Mouse (Mus musculus) bone marrow, adult 2 months (tissue): ENCODE measurements around the gene Chil5. TPM values are rescaled to one million over a fixed set of nuclear protein-coding genes. Genes with fewer than 3 reads are reported as not detected.

ENCODE experiments used
- H3K27ac ChIP-seq: fragments of 200-500 bp; 2 replicates; pipeline ENCODE4 v1.5.1; 2012; ENCODE audit warnings: low read depth, mild to moderate bottlenecking, control low read depth, inconsistent platforms, low read length; ENCODE audit not compliant: control insufficient read depth, poor library complexity, insufficient read depth
- H3K4me1 ChIP-seq: fragments of 200-500 bp; 2 replicates; pipeline ENCODE4 v1.6.1; 2011; ENCODE audit warnings: low read length; ENCODE audit not compliant: control insufficient read depth, insufficient read depth
- H3K4me3 ChIP-seq: fragments of 200-500 bp; replicated peaks from 2 replicates; pipeline ENCODE3; 2011; ENCODE audit warnings: mild to moderate bottlenecking, low read depth, low read length, control low read depth; ENCODE audit not compliant: control insufficient read depth
- CTCF ChIP-seq: fragments of 200-500 bp; IDR thresholded peaks from 2 replicates; pipeline ENCODE4 v1.5.1; 2011; ENCODE audit warnings: low read length, control low read depth; ENCODE audit not compliant: control insufficient read depth, insufficient read depth
- POLR2A ChIP-seq: fragments of 200-500 bp; IDR thresholded peaks from 2 replicates; pipeline ENCODE4 v1.6.1; 2011; ENCODE audit warnings: low read depth, mild to moderate bottlenecking, control low read depth, low read length, borderline replicate concordance; ENCODE audit not compliant: control insufficient read depth
- WGBS: fragments of 180-500 bp; shearing (Covaris S2); methylation state at CpG from one replicate; pipeline ENCODE4 v1.1.7; 2018; 5-methylcytosine and 5-hydroxymethylcytosine counted together
- polyA plus RNA-seq: library from polyadenylated mRNA; stranded (reverse); fragments of >200 nt; gene quantifications from 2 replicates; pipeline ENCODE4 v1.2.4, GENCODE M21; 2011; ENCODE audit warnings: low replicate concordance; ENCODE audit not compliant: missing spikeins, insufficient read depth, insufficient read length

Chil5 gene
- polyA plus RNA-seq, 1 experiment: 9.9 TPM

- H3K4me1 ChIP-seq: peaks cover 5% of the 10 kb centered on the region; the same call in 1 of the 2 replicates
- H3K4me3 ChIP-seq: no peak within 1 kb of the TSS
- no peak for TF ChIP-seq CTCF
- no peak for TF ChIP-seq POLR2A
- H3K27ac ChIP-seq: peak within 1 kb of the TSS; percentile 6; the same call in 1 of the 2 replicates
- WGBS: 82% methylated on average over 3 of the region's 3 CpGs
These were observed 59.2 kb downstream of the Chil5 start, which contains the start of gene Ovgp1 for GRCm38 (mm10) chr3:105973411-105973810. TSS of gene Ovgp1 (plus strand) at chr3:105973711.

- peaks cover 5% of the 10 kb centered on the region; the same call in 1 of the 2 replicates for H3K4me1 ChIP-seq
- H3K4me3 ChIP-seq: no peak overlapping the region
- no peak for TF ChIP-seq POLR2A
- no peak for TF ChIP-seq CTCF
- no peak overlapping the region for H3K27ac ChIP-seq
- 78% methylated on average over 5 of the region's 5 CpGs for whole genome bisulfite sequencing
These were observed 60.7 kb downstream of the Chil5 start for GRCm38 (mm10) chr3:105971831-105972446.

Other genes with a start within 250 kb of the Chil5 start
- 91.9 and 112 TPM in 2 replicates for gene Rap1a, start 231.5 kb downstream of the Chil5 start, polyA plus RNA-seq
- 1.7 and 3.4 TPM in 2 replicates for gene Adora3, start 162.0 kb downstream of the Chil5 start, polyA plus RNA-seq
- gene Tmigd3, start 161.9 kb downstream of the Chil5 start, polyA plus RNA-seq: not detected in 2 replicates
- 27.2 and 72.9 TPM in 2 replicates for gene I830077J02Rik, start 100.2 kb downstream of the Chil5 start, polyA plus RNA-seq
- gene Wdr77, start 73.4 kb downstream of the Chil5 start, polyA plus RNA-seq: 15.8 and 23.9 TPM in 2 replicates
- 125 and 184 TPM in 2 replicates for gene Atp5f1, start 72.7 kb downstream of the Chil5 start, polyA plus RNA-seq
- 5.5 and 16.0 TPM in 2 replicates for gene Ovgp1, start 59.1 kb downstream of the Chil5 start, polyA plus RNA-seq
- not detected in 2 replicates for gene Pifo, start 18.2 kb downstream of the Chil5 start, polyA plus RNA-seq
- not detected in 2 replicates for gene Chia1, start 80.4 kb upstream of the Chil5 start, polyA plus RNA-seq
- 120 and 448 TPM in 2 replicates for gene Chil3, start 134.8 kb upstream of the Chil5 start, polyA plus RNA-seq
- gene Chil4, start 186.7 kb upstream of the Chil5 start, polyA plus RNA-seq: not detected in 2 replicates